Mouse (Mus musculus) large intestine, adult 2 months (tissue): ENCODE data around the gene Arap1. TPM values are rescaled to one million over a fixed set of nuclear protein-coding genes. Genes with fewer than 3 reads are reported as not detected.

Experiments
- DNase-seq: peaks from one replicate; pipeline ENCODE4 v3.0.0-alpha.2; 2012; ENCODE audit warnings: low read depth, low spot score
- WGBS: fragments of 180-500 bp; shearing (Covaris S2); methylation state at CpG from one replicate; pipeline ENCODE4 v1.1.7; 2018; 5-methylcytosine and 5-hydroxymethylcytosine counted together
- polyA plus RNA-seq: library from polyadenylated mRNA; depleted of rRNA; stranded (reverse); fragments of >200 nt; gene quantifications from 2 replicates; pipeline ENCODE4 v1.2.3, GENCODE M21; 2012

Arap1 gene
- polyA plus RNA-seq, 1 experiment: 52.4 TPM

GRCm38 (mm10) chr7:101324142-101324962 is 23.5 kb upstream of the Arap1 start:
- 28% methylated on average over 6 of the region's 6 CpGs for WGBS
- no peak for DNase-seq

DNA sequence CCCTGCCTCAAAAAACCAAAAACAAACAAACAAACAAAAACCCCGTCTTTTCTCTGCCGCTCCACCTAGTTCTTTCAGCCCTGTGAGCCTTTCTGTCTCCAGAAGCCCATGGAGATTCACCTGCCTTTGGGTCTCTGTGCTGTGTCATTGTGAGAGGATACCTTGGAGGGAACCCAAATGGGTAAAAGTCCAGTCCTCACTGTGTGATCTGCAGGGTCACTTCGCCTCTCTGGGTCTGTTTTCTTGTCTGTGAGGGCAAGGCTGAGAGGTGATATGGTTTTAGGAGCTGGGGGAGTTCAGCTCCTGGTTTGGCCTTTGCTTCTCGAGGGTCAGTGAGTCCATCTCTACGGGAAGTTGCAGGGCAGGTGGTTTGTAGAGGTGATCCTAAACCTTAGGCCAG is 21.9 kb upstream of the Arap1 start:
- WGBS: 39% methylated on average over 5 of the region's 5 CpGs
- no peak for DNase-seq

DNA sequence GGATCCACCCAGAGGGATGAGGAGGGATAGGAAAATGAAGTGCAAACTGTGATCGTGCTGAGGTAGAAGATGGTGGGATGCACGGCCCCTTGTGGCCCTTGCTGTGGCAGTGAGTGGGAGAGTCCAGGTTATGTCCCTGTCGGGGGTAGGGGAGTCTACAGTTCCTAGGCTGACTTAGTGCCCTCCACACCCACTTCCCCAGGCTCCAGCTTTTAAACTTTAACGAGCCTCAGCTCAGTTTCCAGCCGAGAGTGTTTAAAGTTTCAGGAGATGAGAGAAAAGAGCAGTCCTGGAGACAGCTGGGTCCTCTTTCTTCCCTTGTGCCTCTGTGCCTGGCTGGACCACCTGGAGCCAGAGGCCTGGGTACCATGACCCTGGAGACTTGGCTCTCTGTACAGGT is 20.6 kb upstream of the Arap1 start:
- WGBS: 37% methylated on average over 5 of the region's 5 CpGs

GRCm38 (mm10) chr7:101327786-101328185 is 20.1 kb upstream of the Arap1 start:
- DNase-seq: no peak
- 46% methylated on average over 2 of the region's 2 CpGs for WGBS

More for the DNA sequence above, 20.6 kb upstream of the Arap1 start:
- DNase-seq: no peak

GRCm38 (mm10) chr7:101328621-101329158 is 19.2 kb upstream of the Arap1 start:
- DNase-seq: no peak
- WGBS: 36% methylated on average over 4 of the region's 4 CpGs

- WGBS: 56% methylated on average over 4 of the region's 4 CpGs
- no peak for DNase-seq
Measured at GRCm38 (mm10) chr7:101329606-101330005, 18.3 kb upstream of the Arap1 start.

GRCm38 (mm10) chr7:101330074-101330840 is 17.6 kb upstream of the Arap1 start:
- no peak for DNase-seq

GRCm38 (mm10) chr7:101330841-101331173 is 17.1 kb upstream of the Arap1 start:
- DNase-seq: no peak
- WGBS: 63% methylated on average over 4 of the region's 4 CpGs

More at GRCm38 (mm10) chr7:101330074-101330840, 17.6 kb upstream of the Arap1 start:
- 51% methylated on average over 10 of the region's 10 CpGs for WGBS

DNA sequence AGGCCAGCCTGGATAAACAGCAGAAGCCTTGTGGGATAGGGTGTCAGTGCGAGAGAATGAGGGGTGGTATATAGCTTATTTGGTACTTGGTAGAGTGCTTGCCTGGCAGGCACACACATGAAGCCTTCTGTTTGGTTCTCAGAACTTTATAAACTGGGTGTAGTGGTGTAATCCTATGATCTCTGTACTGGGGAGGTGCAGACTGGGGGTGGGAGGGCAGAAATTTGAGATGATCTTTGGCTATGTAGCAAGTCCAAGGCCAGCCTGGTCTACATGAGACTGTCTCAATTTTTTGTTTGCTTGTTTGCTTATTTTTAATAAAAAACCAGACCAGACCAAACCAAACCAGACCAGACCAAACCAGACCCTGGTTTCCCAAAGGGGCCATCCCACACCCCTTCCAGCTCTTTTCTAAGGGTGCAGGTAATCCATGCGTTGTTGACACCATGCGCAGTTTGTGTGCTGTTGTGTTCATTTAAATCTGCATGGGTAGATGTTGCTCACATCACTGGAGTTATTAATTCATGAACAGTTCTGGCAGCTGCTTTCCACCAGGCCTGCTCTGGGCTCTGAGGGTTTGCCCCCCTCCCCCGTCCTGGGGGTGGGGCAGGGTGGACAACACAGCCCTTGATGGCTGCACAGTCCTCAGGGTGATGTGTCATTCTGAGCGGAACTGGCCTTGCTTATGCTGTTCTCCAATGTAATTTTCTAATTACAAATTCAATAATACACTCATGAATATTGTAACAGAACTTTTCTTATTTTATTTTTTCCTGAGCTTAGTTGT is 15.6 kb upstream of the Arap1 start:
- WGBS: 74% methylated on average over 5 of the region's 5 CpGs
- DNase-seq: no peak

- 70% methylated on average over 2 of the region's 2 CpGs for WGBS
Measured at GRCm38 (mm10) chr7:101335228-101335627, 12.6 kb upstream of the Arap1 start.

DNA sequence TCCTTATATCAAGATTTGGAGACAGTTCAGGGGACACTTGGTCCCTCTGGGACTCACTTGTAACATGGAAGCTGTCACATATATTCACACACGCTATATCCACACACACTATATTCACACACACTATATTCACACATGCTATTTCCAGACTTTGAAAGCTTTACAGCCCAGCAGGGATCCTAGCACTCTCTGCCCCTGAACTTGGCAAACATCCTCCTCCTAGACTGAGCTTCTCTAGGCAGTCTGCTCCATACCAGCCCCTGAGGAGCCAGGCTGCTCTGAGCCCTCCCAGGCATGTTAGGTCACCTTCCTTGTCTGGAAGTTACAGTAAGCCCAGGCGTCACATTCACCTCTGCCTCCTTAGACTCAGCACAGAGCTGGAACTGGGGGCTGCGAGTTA is 11.2 kb upstream of the Arap1 start:
- no peak for DNase-seq
- WGBS: 75% methylated on average over 3 of the region's 3 CpGs

More at GRCm38 (mm10) chr7:101335228-101335627, 12.6 kb upstream of the Arap1 start:
- no peak for DNase-seq

DNA sequence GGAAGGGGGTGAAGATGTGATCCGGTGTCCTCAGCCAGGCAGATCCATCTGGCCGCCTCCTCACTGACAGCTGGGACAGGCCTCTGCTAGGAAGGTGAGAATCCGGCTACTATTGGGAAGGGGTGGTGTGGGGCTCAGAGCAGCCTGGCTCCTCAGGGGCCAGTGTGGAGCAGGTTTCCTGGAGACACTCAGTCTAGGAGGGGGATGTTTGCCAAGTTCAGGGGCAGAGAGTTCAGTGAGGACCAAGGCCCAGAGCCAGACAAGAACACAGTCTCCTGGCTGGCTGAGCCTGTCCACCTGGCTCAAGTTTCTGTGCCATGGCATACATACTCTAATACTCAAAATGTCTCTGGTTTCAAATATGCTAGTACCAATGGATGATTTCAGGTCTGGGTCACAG is 10.5 kb upstream of the Arap1 start:
- no peak for DNase-seq
- WGBS: 93% methylated on average over 3 of the region's 3 CpGs

DNA sequence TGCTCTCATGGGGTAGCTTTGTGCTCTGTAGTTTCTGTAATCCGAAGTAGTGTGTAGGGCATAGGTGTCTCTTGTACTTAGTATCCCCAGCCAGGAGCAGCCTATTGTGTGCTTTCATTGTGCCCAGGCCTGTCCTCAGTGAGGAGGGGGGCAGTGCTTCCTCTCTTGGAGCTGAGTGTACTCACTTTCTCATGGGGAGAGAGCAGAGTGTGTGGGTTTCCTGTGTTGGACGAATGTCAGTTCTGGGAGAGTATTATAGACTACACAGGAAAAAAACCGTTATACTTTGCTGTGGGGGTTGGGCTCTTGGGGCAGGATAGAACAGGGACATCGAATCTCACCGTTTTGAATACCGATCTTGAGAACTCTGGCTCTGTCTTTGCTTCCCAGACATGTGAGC is 6.5 kb upstream of the Arap1 start:
- WGBS: 38% methylated on average over 6 of the region's 6 CpGs

GRCm38 (mm10) chr7:101343135-101343534 is 4.7 kb upstream of the Arap1 start:
- 67% methylated on average over 7 of the region's 7 CpGs for WGBS
- no peak for DNase-seq

More for the DNA sequence above, 6.5 kb upstream of the Arap1 start:
- no peak for DNase-seq

DNA sequence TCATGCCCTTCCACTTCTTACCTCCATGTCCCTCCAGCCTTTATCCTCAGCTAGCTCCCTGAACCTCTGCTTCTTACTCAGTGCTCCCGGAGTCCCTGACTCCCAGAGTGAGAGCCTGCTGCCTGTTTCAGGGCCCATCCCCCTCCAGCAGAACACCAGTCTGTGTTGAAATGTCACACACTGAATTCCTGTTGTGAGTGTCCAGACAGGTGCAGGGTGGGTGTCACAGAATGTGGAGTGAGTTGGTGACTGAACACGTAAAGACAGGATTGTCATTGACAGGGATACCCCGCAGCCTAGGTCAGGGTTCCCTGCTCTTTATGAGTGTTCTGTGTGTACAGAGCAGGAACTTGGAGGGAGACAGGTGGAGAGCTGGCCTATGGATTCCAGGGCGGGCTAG is 3.0 kb upstream of the Arap1 start:
- 50% methylated on average over 4 of the region's 4 CpGs for WGBS
- DNase-seq: no peak

DNA sequence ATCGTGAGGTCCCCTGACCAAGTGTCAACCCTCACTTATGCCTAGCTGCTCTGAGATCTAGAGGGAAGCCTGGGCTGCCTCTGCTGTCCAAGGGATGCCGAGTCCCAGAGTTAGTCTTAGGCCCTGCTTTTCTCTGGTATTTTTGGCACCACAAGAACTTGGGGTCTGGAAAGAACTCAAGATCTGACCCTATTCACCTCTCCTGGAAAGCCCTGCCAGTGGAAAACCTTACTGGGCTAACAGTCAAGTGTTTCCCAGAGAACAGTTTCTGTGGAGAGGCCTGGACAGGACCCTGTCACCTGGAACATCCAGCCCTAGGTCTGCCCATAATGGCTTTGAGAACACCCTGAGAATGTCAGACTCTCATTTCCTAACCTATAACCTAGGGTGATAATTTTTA is 876 bp upstream of the Arap1 start:
- DNase-seq: no peak
- 77% methylated on average over 2 of the region's 2 CpGs for WGBS

DNA sequence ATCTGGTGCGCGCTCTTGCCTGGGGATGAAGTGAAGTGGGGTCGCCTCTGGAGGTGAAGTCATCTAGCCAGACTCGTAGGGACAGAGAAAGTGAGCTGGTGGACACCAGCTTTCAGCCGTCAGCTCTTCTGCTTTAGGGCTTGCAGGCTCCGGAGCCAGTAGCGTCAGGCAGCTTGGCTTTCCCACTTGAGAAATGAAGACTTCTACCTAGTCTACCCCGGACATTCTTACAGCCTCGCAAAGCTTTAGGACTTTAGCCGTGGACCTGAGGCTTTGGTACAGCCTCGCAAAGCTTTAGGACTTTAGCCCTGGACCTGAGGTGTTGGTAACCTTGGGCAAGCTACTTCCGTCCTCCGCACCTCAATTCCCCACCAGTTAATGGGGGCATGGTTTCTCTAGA is 445 bp downstream of the Arap1 start:
- no peak for DNase-seq
- WGBS: 3% methylated on average over 13 of the region's 13 CpGs

GRCm38 (mm10) chr7:101349861-101350260 is 2.0 kb downstream of the Arap1 start:
- DNase-seq: no peak
- 79% methylated on average over 2 of the region's 2 CpGs for WGBS

GRCm38 (mm10) chr7:101352404-101352803 is 4.5 kb downstream of the Arap1 start:
- 68% methylated on average over 4 of the region's 4 CpGs for WGBS
- no peak for DNase-seq

GRCm38 (mm10) chr7:101354423-101354822 is 6.6 kb downstream of the Arap1 start:
- no peak for DNase-seq
- WGBS: 28% methylated on average over 5 of the region's 5 CpGs
